Mouse (Mus musculus) layer of hippocampus, postnatal 14 days (tissue): ENCODE data around the gene Shld1. TPM values are rescaled to one million over a fixed set of nuclear protein-coding genes. Genes with fewer than 3 reads are reported as not detected.

Experiments used
- DNase-seq, 2 experiments: peaks; one replicate each; pipeline ENCODE4 v3.0.0; 2021 to 2022; ENCODE audit warnings: low spot score in 2 of 2, mixed read lengths in 1 of 2
- total RNA-seq, 2 experiments: library from RNA; stranded (reverse); gene quantifications; 2 replicates each; pipeline ENCODE4 v1.2.3; 2021

Shld1 gene
- total RNA-seq, 2 experiments from 2014 or later: 9.1 to 9.7 TPM

- DNase-seq: no peak
Observed at GRCm38 (mm10) chr2:132720921-132721566, 34.3 kb downstream of the Shld1 start.

GRCm38 (mm10) chr2:132721844-132722243 lies 35.1 kb downstream of the Shld1 start:
- no peak for DNase-seq

GRCm38 (mm10) chr2:132723958-132724431 lies 37.3 kb downstream of the Shld1 start:
- DNase-seq: no peak

- no peak for DNase-seq
Observed at GRCm38 (mm10) chr2:132724561-132724960, 37.8 kb downstream of the Shld1 start.

- no peak for DNase-seq
Observed at GRCm38 (mm10) chr2:132725376-132725905, 38.7 kb downstream of the Shld1 start.

- DNase-seq: no peak
Observed at GRCm38 (mm10) chr2:132726156-132726555, 39.4 kb downstream of the Shld1 start.

- no peak for DNase-seq
Observed at GRCm38 (mm10) chr2:132732940-132733339, 46.2 kb downstream of the Shld1 start.

- DNase-seq: no peak
Observed at GRCm38 (mm10) chr2:132733603-132734573, 47.2 kb downstream of the Shld1 start.

GRCm38 (mm10) chr2:132738816-132739432 lies 52.2 kb downstream of the Shld1 start:
- no peak for DNase-seq

GRCm38 (mm10) chr2:132741862-132742347 lies 55.2 kb downstream of the Shld1 start:
- peak; percentile 53 to 71 for DNase-seq

GRCm38 (mm10) chr2:132744866-132745265 lies 58.1 kb downstream of the Shld1 start:
- no peak for DNase-seq

- DNase-seq: no peak
Observed at GRCm38 (mm10) chr2:132746108-132746507, 59.4 kb downstream of the Shld1 start.

- no peak for DNase-seq
Observed at GRCm38 (mm10) chr2:132750726-132751125, 64.0 kb downstream of the Shld1 start.

GRCm38 (mm10) chr2:132751141-132752066 lies 64.7 kb downstream of the Shld1 start:
- peak in 1 of 2 experiments; percentile 53 for DNase-seq

GRCm38 (mm10) chr2:132752398-132752797 lies 65.7 kb downstream of the Shld1 start:
- DNase-seq: no peak

GRCm38 (mm10) chr2:132753137-132753536 lies 66.4 kb downstream of the Shld1 start:
- DNase-seq: no peak

- peak in 1 of 2 experiments; percentile 58 for DNase-seq
Observed at GRCm38 (mm10) chr2:132757911-132758310, 71.2 kb downstream of the Shld1 start.

GRCm38 (mm10) chr2:132770822-132771221 lies 84.1 kb downstream of the Shld1 start:
- DNase-seq: no peak

- DNase-seq: peak in 1 of 2 experiments; percentile 16
Observed at GRCm38 (mm10) chr2:132780978-132781377, 94.2 kb downstream of the Shld1 start, which contains the start of gene Chgb. Gene Chgb (plus strand): TSS chr2:132781278.
